Mouse (Mus musculus): ENCODE results near the gene Prkcb. TPM values are rescaled to one million over a fixed set of nuclear protein-coding genes. Genes with fewer than 3 reads are reported as not detected.

Prkcb gene
- polyA plus RNA-seq, 1 experiment from 2014 or later, result 32.5 TPM

GRCm38 (mm10) chr7:122623753-122624152, 335.2 kb downstream of the Prkcb start:
- 57% methylated on average over 1 of the region's 1 CpGs for WGBS
- no peaks in the 10 kb centered on the region for H3K36me3 ChIP-seq
- H3K4me2 ChIP-seq (replicated peaks), result no peak overlapping the region
- H3K27me3 ChIP-seq, result no peaks in the 10 kb centered on the region
- no peak for ATAC-seq (ENCODE audit: low FRiP score)
- no peak overlapping the region for H3K4me3 ChIP-seq
- H3K9ac ChIP-seq, result no peak overlapping the region
- no peak overlapping the region for H3K27ac ChIP-seq
- no peaks in the 10 kb centered on the region for H3K9me3 ChIP-seq (replicated peaks)
- peaks cover 14% of the 10 kb centered on the region for H3K4me1 ChIP-seq

DNA sequence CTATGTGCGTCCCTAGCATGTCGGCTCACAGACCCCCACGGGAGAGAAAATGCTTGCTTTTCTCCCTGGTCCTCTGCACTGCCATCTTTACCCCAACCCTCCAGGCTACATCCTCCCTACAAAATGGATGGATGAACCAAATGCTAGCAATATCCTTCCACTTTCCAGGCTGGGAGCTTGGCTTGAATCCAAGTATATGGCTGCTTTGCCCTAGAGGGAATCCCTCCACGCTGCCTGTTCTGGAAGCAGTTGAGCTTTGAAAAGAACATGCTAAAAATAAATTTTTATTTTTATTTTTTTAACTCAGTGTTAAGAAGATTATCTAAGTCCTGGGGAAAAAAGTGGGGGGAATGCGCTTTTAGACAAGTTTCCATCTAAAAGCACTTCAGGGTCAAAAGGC, 339.5 kb downstream of the Prkcb start:
- WGBS, result 91% methylated on average over 5 of the region's 5 CpGs
- no peaks in the 10 kb centered on the region for H3K36me3 ChIP-seq
- no peak overlapping the region for H3K9ac ChIP-seq
- H3K9me3 ChIP-seq (replicated peaks), result no peaks in the 10 kb centered on the region
- ATAC-seq (ENCODE audit: low FRiP score), result no peak
- peaks cover under 1% of the 10 kb centered on the region; the same call in 1 of the 2 replicates for H3K4me1 ChIP-seq
- no peaks in the 10 kb centered on the region for H3K27me3 ChIP-seq
- no peak overlapping the region for H3K4me2 ChIP-seq (replicated peaks)
- no peak overlapping the region for H3K4me3 ChIP-seq
- H3K27ac ChIP-seq, result no peak overlapping the region

- H3K27ac ChIP-seq, result no peak overlapping the region
- no peaks in the 10 kb centered on the region for H3K27me3 ChIP-seq
- H3K36me3 ChIP-seq, result no peaks in the 10 kb centered on the region
- no peak overlapping the region for H3K4me2 ChIP-seq (replicated peaks)
- ATAC-seq (ENCODE audit: low FRiP score), result no peak
- no peaks in the 10 kb centered on the region for H3K9me3 ChIP-seq (replicated peaks)
- H3K4me3 ChIP-seq, result no peak overlapping the region
- H3K9ac ChIP-seq, result no peak overlapping the region
- no peaks in the 10 kb centered on the region for H3K4me1 ChIP-seq
- WGBS, result 88% methylated on average over 2 of the region's 2 CpGs
These were observed 341.8 kb downstream of the Prkcb start for GRCm38 (mm10) chr7:122630386-122630785.

GRCm38 (mm10) chr7:122631151-122631550, 342.6 kb downstream of the Prkcb start:
- 71% methylated on average over 3 of the region's 3 CpGs for WGBS
- no peak overlapping the region for H3K4me2 ChIP-seq (replicated peaks)
- H3K9ac ChIP-seq, result no peak overlapping the region
- H3K4me3 ChIP-seq, result no peak overlapping the region
- H3K4me1 ChIP-seq, result no peaks in the 10 kb centered on the region
- no peak overlapping the region for H3K27ac ChIP-seq
- no peaks in the 10 kb centered on the region for H3K27me3 ChIP-seq
- H3K36me3 ChIP-seq, result no peaks in the 10 kb centered on the region
- ATAC-seq (ENCODE audit: low FRiP score), result no peak
- H3K9me3 ChIP-seq (replicated peaks), result no peaks in the 10 kb centered on the region

DNA sequence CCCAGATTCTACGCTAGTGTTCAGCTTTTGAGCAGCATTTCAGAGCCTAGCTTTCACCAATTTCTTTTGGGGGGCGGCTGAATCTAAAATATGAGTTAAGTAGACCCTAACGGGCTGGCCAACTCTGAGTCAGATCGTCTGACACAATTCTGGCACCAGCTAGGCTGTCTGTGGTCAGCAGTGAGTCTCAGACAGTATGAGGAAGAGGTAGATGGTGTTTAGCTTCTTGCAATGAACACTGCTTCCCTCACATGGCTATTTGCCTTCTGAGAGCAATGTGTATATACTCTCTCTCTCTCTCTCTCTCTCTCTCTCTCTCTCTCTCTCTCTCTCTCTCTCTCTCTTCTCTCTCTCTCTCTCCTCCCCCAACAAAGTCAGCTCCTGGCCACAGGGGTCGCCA, 344.4 kb downstream of the Prkcb start:
- no peak overlapping the region for H3K4me3 ChIP-seq
- no peaks in the 10 kb centered on the region for H3K36me3 ChIP-seq
- 82% methylated on average over 5 of the region's 5 CpGs for WGBS

DNA sequence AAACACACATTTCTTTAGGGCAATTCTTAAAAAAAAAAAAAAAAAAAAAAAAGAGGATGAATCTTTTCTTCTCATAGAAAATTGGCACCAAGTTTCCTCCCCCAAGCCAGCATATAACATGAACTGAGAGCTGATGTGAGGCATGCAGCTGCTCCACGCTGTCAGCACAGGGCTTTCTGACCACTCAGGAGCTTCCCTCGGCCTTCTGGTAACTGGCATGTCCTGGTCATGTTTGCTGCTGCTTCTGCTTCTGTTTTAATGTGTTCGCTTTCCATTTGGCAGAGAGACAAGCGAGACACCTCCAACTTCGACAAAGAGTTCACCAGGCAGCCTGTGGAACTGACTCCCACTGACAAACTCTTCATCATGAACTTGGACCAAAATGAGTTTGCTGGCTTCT, 344.9 kb downstream of the Prkcb start:
- H3K9ac ChIP-seq, result no peak overlapping the region
- ATAC-seq (ENCODE audit: low FRiP score), result no peak
- H3K4me3 ChIP-seq, result no peak overlapping the region
- no peaks in the 10 kb centered on the region for H3K4me1 ChIP-seq
- H3K9me3 ChIP-seq (replicated peaks), result no peaks in the 10 kb centered on the region
- 97% methylated on average over 5 of the region's 5 CpGs for WGBS
- H3K4me2 ChIP-seq (replicated peaks), result no peak overlapping the region
- no peaks in the 10 kb centered on the region for H3K27me3 ChIP-seq
- H3K27ac ChIP-seq, result no peak overlapping the region
- H3K36me3 ChIP-seq, result no peaks in the 10 kb centered on the region

More for the DNA sequence above, 344.4 kb downstream of the Prkcb start:
- Histone ChIP-seq H3K9me3 (replicated peaks) (no peaks in the 10 kb centered on the region), H3K4me1 (no peaks in the 10 kb centered on the region), H3K9ac (no peak overlapping the region), H3K4me2 (replicated peaks) (no peak overlapping the region), H3K27ac (no peak overlapping the region), H3K27me3 (no peaks in the 10 kb centered on the region)
- no peak for ATAC-seq (ENCODE audit: low FRiP score)

DNA sequence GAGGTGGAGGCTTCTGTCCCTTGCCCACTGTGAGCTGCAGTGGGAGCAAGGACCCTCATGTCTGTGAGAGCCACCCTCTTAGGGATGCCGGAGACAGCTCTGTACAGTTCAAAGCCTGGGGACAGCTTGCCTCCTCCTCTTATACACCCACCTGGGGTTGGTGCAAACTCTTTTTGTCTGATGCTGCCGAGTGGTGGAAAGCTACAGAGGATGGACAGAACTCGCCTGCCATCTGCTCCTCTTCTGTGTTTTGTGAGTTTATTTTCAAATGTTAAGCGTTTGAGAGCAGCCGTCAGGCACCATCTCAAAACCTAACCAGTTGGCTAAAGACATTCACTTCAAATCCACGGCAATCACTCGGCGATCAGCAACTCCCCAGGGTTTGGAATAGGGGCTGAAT, 355.1 kb downstream of the Prkcb start:
- Histone ChIP-seq H3K36me3 (no peaks in the 10 kb centered on the region), H3K9me3 (replicated peaks) (no peaks in the 10 kb centered on the region), H3K4me3 (no peak overlapping the region), H3K4me1 (no peaks in the 10 kb centered on the region), H3K9ac (no peak overlapping the region), H3K4me2 (replicated peaks) (no peak overlapping the region), H3K27me3 (no peaks in the 10 kb centered on the region), H3K27ac (no peak overlapping the region)
- WGBS, result 87% methylated on average over 8 of the region's 8 CpGs
- no peak for ATAC-seq (ENCODE audit: low FRiP score)

DNA sequence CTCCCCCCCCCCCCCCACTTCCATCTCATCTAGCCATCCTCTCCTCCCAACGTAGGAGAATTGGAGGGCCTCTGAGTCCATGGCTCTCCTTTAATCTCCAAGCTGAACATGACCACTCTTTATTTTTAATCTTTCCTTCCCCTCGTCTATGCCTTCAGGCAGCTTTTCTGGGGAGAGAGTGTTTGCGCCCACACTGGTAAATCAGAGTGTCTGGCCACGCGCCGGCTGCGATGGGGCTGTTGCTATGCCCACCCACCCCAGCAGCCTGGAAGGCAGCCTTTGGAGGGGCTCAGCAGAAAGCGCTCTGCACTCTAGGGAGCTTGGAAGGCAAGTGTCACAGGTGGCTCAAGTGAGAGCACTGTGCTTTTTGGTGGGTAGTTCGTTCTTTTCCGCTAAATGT, 360.8 kb downstream of the Prkcb start:
- Histone ChIP-seq H3K27ac (no peak overlapping the region), H3K4me1 (no peaks in the 10 kb centered on the region), H3K4me2 (replicated peaks) (no peak overlapping the region), H3K9ac (no peak overlapping the region), H3K27me3 (no peaks in the 10 kb centered on the region), H3K4me3 (no peak overlapping the region), H3K9me3 (replicated peaks) (no peaks in the 10 kb centered on the region), H3K36me3 (no peaks in the 10 kb centered on the region)
- ATAC-seq (ENCODE audit: low FRiP score), result no peak
- WGBS, result 83% methylated on average over 10 of the region's 10 CpGs

DNA sequence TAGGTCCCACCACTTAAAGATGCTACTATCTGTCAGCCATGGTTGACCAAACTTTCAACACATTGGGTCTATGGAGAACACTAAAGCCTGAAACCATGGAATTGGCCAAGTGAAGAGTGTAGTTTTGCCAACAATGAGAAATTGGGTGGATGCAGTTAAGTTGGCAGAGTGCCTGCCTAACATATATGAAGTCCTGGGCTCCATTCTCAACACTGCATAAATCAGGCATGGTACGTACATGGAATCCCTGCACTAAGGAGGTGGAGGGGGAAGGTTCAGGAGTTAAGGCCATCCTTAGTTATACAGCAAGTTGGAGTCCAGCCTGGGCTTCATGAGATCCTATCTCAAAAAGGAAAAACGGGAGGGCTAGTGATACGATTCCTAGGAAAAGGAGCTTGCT, 364.0 kb downstream of the Prkcb start:
- Histone ChIP-seq H3K9ac (no peak overlapping the region), H3K4me1 (no peaks in the 10 kb centered on the region), H3K4me3 (no peak overlapping the region), H3K4me2 (replicated peaks) (no peak overlapping the region), H3K36me3 (no peaks in the 10 kb centered on the region), H3K9me3 (replicated peaks) (no peaks in the 10 kb centered on the region), H3K27ac (no peak overlapping the region), H3K27me3 (no peaks in the 10 kb centered on the region)
- ATAC-seq (ENCODE audit: low FRiP score), result no peak
- whole genome bisulfite sequencing, result 90% methylated on average over 3 of the region's 3 CpGs

DNA sequence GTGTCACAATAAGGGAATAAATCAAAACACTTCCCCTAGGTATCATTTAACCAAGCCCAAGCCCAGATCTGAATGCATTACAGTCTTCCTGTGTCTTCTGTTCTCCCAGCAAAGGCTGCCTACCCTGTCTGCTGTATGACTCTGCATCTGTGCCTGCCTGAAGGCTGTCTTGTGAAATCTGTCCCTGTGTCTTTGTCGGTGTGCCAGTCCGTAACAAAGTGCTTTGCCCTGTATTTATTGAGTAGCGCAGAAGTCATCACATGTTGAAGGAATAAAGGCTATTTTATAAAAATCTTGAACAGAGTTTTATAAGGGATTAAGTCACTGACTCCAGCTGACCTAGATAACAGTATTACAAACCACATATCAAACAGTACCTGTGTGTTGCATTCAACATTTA, 368.1 kb downstream of the Prkcb start:
- H3K27ac ChIP-seq, result no peak overlapping the region
- H3K9ac ChIP-seq, result no peak overlapping the region
- no peaks in the 10 kb centered on the region for H3K36me3 ChIP-seq
- H3K4me2 ChIP-seq (replicated peaks), result no peak overlapping the region
- H3K4me1 ChIP-seq, result no peaks in the 10 kb centered on the region
- ATAC-seq (ENCODE audit: low FRiP score), result no peak
- H3K9me3 ChIP-seq (replicated peaks), result no peaks in the 10 kb centered on the region
- WGBS, result 89% methylated on average over 3 of the region's 3 CpGs
- no peak overlapping the region for H3K4me3 ChIP-seq
- H3K27me3 ChIP-seq, result no peaks in the 10 kb centered on the region

DNA sequence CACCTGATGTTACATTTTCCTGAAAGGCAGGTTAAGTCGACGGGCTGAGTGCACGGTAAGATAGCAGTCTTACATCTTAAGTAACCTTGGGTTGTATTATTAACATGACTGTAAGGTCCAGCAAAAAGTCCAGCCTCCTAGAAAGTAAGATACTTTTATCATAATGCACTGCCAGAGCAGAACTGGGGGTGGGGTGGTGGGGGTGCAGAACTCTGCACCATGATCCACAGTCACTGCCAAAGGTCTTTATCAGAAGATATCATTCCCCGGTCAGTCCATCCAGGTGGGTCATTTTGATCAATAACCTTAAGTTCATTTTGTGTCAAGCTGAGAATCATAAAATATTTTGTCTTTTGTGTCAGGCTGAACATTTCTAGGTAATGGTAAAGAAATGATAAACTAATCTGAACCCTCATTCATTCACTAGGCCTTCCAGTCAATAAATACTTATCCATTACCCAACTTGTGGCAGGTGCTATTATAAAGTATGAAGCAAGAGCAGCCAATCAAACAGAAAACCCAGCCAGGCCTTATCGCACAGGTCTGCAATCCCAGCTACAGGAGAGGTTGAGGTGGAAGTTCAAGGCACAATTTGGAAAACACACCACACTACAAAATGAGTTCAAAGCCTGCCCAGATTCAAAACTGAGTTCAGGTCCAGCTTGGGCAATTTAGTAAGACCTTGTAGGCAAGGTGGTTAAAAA, 369.0 kb downstream of the Prkcb start:
- no peak overlapping the region for H3K4me3 ChIP-seq
- H3K36me3 ChIP-seq, result no peaks in the 10 kb centered on the region
- no peak overlapping the region for H3K9ac ChIP-seq
- WGBS, result 89% methylated on average over 5 of the region's 5 CpGs
- H3K9me3 ChIP-seq (replicated peaks), result no peaks in the 10 kb centered on the region
- H3K4me2 ChIP-seq (replicated peaks), result no peak overlapping the region
- ATAC-seq (ENCODE audit: low FRiP score), result no peak
- H3K27me3 ChIP-seq, result no peaks in the 10 kb centered on the region
- no peaks in the 10 kb centered on the region for H3K4me1 ChIP-seq
- H3K27ac ChIP-seq, result no peak overlapping the region

GRCm38 (mm10) chr7:122665311-122666049, 376.9 kb downstream of the Prkcb start:
- H3K27ac ChIP-seq, result no peak overlapping the region
- WGBS, result 82% methylated on average over 7 of the region's 7 CpGs
- no peak overlapping the region for H3K9ac ChIP-seq
- no peaks in the 10 kb centered on the region for H3K36me3 ChIP-seq
- H3K4me3 ChIP-seq, result no peak overlapping the region
- H3K4me2 ChIP-seq (replicated peaks), result no peak overlapping the region
- no peaks in the 10 kb centered on the region for H3K9me3 ChIP-seq (replicated peaks)
- H3K27me3 ChIP-seq, result peaks cover 10% of the 10 kb centered on the region; the same call in 1 of the 2 replicates
- no peaks in the 10 kb centered on the region for H3K4me1 ChIP-seq
- ATAC-seq (ENCODE audit: low FRiP score), result no peak

DNA sequence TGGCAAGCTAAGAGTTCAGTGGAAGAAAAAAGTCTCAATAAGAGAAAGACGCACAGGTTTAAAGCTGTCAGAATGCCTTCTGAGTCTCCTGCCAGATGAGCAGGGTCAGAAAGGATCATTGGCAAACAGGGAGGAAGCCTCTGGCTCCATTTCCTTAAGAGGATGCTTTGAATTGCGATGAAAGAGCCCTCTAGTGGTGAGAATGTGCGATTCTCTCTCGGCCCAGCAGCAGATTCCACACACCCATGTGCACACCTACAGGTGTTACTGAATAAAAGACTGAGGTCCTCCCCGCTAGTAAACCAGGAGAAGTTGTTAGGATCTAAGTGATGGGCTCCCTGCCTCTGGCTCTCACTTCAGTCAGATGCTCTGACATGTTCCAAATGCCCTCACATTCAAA, 379.4 kb downstream of the Prkcb start:
- H3K36me3 ChIP-seq, result no peaks in the 10 kb centered on the region
- no peaks in the 10 kb centered on the region for H3K9me3 ChIP-seq (replicated peaks)
- no peak overlapping the region for H3K27ac ChIP-seq
- no peak for ATAC-seq (ENCODE audit: low FRiP score)
- no peak overlapping the region for H3K9ac ChIP-seq
- 30% methylated on average over 5 of the region's 5 CpGs for WGBS
- peaks cover 25% of the 10 kb centered on the region for H3K27me3 ChIP-seq
- H3K4me1 ChIP-seq, result peaks cover 6% of the 10 kb centered on the region; the same call in 1 of the 2 replicates
- no peak overlapping the region for H3K4me2 ChIP-seq (replicated peaks)
- no peak overlapping the region for H3K4me3 ChIP-seq

All from hindbrain, embryonic 12.5 days (tissue).